ENCODE assay signal across 8 mouse cellular contexts in the genomic region with DNA sequence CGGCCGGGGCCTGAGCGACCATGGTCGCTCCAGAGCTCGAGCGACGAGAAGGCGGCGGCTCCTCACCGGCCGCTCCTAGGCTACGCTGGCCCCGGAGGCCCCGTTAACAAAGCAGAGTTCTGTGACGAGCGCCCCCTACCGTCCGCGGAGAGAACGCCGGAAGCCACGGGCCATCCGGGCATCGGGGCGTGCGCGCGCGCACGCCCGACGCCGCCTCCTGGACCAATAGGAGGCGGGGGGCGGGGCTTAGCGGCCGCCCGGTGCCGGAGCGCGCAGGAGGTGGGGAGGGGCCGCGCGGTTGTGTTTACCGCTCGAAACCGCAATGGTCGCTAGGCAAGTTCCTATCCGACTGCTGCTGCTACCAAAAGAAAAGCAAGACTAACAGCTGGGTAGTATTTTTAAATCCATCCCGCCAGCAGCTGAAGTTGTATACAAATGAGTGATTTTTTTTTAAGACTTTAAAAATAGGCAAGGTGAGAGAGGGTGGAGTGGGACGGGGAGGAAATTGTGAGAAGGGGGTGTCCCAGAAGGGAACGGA. TPM values are rescaled to one million over a fixed set of nuclear protein-coding genes. Genes with fewer than 3 reads are reported as not detected.
DNase-seq lines count a peak whose midpoint lies in the region; ATAC-seq lines count a peak whose summit lies in the region.

A gene (minus strand): TSS at position 155 of the 538 bp plus-strand sequence.

- H3K4me2 ChIP-seq in intestine, embryonic 14.5 days (ENCODE audit: low read length) = peak within 1 kb of the TSS; percentile 91

- peaks cover 13% of the 10 kb centered on the region for H3K4me1 ChIP-seq in intestine, embryonic 14.5 days (replicated peaks; ENCODE audit: control insufficient read depth, insufficient read depth, low read length)

- no peaks in the 10 kb centered on the region for H3K27me3 ChIP-seq in intestine, embryonic 14.5 days (replicated peaks; ENCODE audit: control insufficient read depth, insufficient read depth, low read length)

- under 1% methylated on average over 52 of the region's 52 CpGs for WGBS in intestine, embryonic 14.5 days

- peaks cover 28% of the 10 kb centered on the region for H3K36me3 ChIP-seq in intestine, embryonic 14.5 days (ENCODE audit: control insufficient read depth, insufficient read depth, low read length)

- DNase-seq in adrenal gland, adult (ENCODE audit: inconsistent age in 2 of 2, low spot score in 1 of 2) = peak; percentile 95 to 98
- peak; percentile 96 for DNase-seq in embryo, embryonic 10.5 days (ENCODE audit: low spot score)
- DNase-seq in gastrocnemius, postnatal 25 days = peak; percentile 94
- peak; percentile 100 for DNase-seq in intestine, embryonic 14.5 days (ENCODE audit: low spot score)
- DNase-seq in left cerebral cortex, postnatal 14 days (ENCODE audit: low spot score in 2 of 2) = peak; percentile 97 to 98
- DNase-seq in mesoderm, embryonic 11.5 days (ENCODE audit: low read depth, low spot score) = peak; percentile 97
- peak; percentile 92 to 94 for DNase-seq in right cerebral cortex, postnatal 36 days (ENCODE audit: low spot score in 2 of 2)
- peak; percentile 94 for DNase-seq in yolk sac, embryonic 10.5 days (ENCODE audit: low spot score)

- intact Hi-C loops in left cerebral cortex, postnatal 14 days (cut with DNase I) = no loop called here

- H3K9ac ChIP-seq in intestine, embryonic 14.5 days (ENCODE audit: low read length) = peak within 1 kb of the TSS; percentile 96

- H3K4me3 ChIP-seq in intestine, embryonic 14.5 days (ENCODE audit: low read depth, low read length) = peak within 1 kb of the TSS; percentile 62

- peak; percentile 92 for ATAC-seq in intestine, embryonic 14.5 days (replicated peaks; ENCODE audit: low FRiP score, low TSS enrichment, low read depth)

- H3K27ac ChIP-seq in intestine, embryonic 14.5 days (ENCODE audit: low read depth) = peak within 1 kb of the TSS; percentile 95

- no peaks in the 10 kb centered on the region for H3K9me3 ChIP-seq in intestine, embryonic 14.5 days (ENCODE audit: control insufficient read depth, low read length)

RNA-seq across cellular contexts. Expression of the gene that starts here (rescaled TPM):
- 10 to 100 TPM; 38.5 to 43.8 TPM for total RNA-seq in gastrocnemius, postnatal 25 days (2021)
- polyA plus RNA-seq in intestine, embryonic 14.5 days (2014; fragmentation: Nextera tagmentation; extraction: Ambion mirVana) = 39.7 and 46.7 TPM in 2 replicates
- 10 to 100 TPM; 49.9 to 50.4 TPM for total RNA-seq in left cerebral cortex, postnatal 14 days (2021)

Comparison
In these comparisons a context has a peak if more than half of its experiments do, and no peak if none do; other contexts are left out.
1. Peak in every context shown above with its lines: DNase-seq, ATAC-seq, H3K4me3 ChIP-seq and H3K27ac ChIP-seq.